Mouse (Mus musculus): ENCODE measurements at regions not wholly inside any gene's neighbourhood (a gene's known extent, or its start where the extent isn't known, plus 50 kb on each side); places are given as distances from the start of the nearest gene placed in this dataset.

DNA sequence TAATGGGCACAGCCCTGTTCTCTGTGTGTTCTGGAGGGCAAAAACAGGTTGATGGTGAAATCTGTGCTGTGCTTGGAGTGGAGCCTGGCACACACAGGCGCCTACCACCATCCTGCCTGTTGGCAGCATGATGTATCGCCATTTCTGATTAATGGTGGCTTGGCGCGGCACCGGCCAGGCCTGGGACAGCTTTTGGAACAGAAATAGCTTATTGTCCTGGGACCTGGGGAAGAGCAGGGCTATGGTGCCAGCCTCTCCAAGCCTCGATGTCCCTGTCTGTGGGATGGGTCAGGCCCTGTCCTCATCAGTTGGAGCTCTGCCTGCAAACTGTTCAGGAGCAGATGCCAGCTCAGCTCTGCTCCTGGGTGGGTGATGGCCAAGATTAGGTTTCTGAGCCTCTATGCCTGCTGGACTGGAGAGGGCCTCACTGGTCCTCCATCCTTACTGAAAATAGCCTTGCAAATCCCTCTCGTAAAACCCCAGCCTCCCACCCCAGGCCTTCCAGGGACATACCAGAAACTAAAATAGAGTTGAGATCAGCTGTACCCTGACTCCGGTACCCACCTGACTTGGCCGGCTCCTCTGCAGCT is 115.4 kb downstream of the Mn1 start:
- no peak for TF ChIP-seq GATA4 (IDR thresholded peaks at IDR 0.05; ENCODE audit: insufficient replicate concordance, low read length)

DNA sequence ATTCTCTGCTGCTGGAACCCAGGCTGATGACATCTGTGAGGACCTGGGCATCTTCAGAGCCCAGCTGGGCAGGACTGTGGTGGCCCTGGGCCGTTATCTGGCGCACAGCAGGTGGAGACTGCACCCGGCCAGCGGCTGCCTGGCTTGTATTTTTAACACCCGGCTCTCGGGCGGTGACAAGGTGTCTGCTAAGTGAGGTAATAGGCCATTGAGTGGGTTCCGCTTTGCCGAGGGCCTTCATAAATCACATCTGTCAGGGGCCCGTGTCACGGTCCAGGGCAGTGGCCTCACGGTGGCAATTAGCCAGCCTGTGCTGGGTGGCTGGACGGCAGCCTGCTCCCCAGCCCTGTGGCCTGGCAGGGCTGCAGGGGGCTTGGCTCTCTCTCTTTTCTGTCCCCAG is 118.8 kb downstream of the Mn1 start:
- no peak for TF ChIP-seq GATA4 (IDR thresholded peaks at IDR 0.05; ENCODE audit: insufficient replicate concordance, low read length)

DNA sequence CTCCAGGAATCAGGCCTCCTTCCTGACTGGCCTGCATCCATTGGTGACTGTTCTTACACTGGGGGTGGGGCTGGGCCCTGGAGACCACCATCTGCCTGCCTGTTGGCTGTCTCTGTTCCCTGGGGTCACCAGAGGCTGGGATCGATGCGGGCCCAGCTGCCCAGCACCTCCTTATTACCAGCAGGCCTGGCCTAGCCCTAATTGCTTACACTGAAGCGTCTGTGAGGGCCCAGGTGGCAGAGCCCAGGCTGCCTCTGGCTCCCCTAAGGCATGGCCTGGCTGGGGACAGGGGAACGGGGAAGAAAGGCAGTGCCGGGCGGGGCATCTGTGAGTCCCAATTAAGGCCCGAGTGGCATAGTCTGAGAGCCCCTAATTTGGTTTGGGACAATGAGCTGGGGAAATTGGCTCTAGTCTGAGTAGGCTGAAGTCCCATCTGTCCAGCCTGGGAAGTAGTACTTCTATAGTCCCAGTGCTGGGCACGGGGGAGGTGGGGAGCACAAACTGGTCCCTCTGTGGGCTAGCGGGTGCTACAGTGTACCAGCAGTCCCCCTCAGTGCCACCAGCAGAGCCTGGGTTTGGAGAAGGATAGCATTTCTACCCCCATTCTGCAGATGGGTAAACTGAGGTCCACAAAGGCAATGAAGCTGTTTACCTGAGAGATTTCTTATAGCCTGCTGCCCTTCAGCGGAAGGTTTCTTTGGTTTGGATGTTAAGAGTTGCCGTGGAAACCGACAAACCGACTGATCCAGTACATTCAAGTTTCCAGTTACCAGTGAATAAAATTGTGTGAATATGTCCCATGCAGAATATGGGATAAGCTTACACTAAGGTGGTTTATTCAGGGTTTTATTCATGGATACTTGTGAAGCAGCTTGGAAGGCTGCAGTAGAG is 121.6 kb downstream of the Mn1 start:
- TF ChIP-seq GATA4 (IDR thresholded peaks at IDR 0.05; ENCODE audit: insufficient replicate concordance, low read length), result no peak

DNA sequence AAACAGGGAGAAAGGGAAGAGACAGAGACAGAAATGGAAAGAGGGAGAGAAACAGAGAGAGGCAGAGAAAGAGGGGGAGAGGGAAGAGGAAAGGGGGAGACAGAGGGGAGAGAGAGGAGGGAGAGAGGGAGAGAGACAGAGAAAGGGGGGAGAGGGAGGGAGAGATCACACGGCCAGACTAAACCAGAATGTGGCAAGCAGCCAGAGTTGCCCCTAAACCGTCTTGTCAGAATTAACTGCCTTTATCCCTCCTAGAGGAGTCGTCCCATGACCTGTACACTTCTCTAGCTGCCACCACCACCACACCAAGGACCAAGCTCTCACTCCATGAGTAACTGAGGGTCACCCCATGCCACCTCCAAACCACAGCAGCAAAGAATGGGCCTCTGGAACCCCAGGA is 123.3 kb downstream of the Mn1 start:
- TF ChIP-seq GATA4 (IDR thresholded peaks at IDR 0.05; ENCODE audit: insufficient replicate concordance, low read length), result no peak

DNA sequence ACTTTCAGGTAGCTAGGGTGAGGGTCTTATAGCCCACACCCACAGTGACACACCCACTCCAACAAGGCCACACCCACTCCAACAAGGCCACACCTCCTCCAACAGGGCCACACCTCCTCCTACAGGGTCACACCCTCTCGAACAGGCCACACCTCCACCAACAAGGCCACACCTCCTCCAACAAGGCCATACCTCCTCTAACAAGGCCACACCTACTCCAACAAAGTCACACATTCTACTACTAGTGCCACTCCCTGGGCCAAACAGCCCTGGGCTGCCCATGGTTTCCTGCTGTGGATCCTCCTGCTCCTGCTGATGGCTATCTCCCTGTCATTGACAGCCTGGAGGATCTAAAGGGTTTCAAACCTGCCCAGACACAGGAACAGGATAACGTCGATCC is 124.9 kb downstream of the Mn1 start:
- no peak for TF ChIP-seq GATA4 (IDR thresholded peaks at IDR 0.05; ENCODE audit: insufficient replicate concordance, low read length)

DNA sequence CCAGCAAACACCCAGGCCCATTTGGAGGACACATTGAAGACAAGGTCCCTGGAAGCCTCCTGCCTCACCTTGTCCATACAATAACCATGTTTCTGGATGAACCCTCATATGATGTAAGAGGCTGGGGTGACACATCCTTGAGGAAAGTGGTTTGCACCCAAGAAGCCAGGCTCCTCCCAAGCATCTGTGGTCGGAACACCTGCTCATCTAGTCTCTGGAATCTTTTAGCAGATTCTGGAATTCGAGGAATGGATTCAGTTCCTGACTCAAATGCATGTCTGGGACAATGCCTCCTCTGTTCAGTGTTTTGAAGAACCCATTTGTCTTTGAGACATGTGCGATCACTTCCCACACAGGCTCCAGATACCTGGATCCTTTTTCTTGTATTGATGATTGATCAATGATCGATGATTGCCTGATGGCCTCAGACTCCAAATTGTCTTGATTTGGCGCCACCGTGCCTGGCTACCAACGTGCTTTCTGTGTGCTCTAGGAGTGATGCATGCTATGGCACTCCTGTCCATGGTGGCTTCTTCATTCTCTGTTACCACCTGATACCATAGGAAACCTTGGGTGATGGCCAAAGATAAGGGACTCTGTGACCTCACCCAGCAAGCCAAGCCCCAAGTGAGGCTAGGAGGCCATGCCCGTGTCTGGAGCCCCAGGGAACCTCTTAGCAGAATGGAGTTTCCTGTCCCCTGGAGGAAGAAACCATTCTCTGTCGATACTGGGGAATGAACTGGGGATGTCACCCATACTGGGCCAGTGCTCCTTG is 126.7 kb downstream of the Mn1 start:
- no peak for TF ChIP-seq GATA4 (IDR thresholded peaks at IDR 0.05; ENCODE audit: insufficient replicate concordance, low read length)

DNA sequence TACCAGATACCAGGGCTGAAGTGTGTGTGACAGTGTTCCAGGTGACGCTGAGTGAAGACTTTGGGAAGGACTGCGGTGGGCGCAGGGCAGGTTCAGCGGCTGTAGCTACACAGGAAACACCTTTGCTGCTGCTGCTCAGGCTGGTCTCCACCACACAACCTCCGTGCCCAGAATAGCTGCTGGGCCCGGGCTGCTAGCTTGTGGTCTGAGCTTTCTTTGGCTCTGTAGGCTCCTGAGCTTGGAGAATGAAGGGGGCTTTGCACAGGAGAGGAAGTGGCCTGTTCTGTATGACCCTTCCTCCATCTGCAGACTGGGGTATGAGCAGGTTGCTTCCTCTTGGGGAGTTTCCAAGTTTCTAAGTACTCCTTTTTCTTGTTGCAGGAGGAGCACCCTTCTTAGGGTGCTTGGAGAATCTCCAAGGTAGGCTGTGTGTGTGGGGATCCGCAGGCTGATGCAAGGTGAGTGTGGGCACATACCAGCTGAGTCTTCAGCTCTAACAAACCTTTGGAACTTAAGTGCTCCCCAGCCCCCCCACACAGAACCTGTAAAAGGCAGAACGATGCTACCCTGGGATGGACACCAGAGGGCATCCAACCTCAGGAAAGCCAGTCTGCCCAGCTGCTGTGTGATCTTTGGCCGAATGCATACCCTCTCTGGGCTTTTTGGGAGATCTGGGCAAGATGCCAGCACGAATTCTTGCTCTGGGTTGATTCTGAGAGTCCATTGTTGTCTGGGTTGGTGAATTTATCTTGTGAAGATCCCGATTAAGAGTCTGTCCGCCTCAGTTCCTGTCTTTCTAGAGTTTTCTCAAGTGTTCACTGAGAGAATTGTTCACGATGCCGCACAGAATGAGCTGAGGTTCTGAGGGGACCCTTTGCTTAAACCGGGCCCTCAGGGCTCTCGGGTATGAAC is 136.6 kb downstream of the Mn1 start:
- TF ChIP-seq GATA4 (IDR thresholded peaks at IDR 0.05; ENCODE audit: insufficient replicate concordance, low read length), result no peak

DNA sequence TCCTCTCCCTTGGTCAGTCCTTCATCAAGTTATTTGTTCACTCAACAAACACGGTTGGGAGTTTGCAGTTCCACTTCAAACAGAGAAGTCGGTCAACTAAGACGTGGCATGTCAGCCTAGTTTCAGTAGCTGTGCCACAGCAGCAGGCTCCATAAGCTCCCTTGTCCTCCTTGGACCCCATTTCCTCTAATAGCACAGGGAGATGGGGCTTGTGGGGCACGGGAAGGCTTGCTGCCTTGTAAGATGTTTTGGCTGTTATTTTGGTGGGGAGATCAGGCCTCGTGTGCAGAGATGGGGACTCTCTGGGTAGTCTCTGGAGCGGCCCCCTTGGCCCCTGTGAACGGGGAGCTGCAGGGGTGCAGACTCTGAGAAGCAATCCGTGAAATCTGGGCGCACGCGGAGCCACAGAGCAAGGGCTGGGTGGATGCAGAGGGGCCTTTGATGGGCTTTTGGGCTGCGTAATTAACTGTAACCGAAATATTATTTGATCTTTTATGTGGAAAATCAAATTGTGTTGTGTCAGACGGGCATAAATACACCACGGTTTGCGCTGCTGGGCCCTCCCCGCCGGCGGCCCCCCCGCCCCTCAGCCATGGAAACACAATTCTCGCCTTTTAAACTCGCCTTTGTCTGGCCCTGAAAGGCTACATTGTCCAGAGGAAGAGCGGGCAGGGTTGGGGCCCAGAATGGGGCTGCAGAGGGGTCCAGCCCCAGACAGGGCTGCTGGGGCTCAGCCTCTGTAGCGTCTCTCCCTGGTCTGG is 137.6 kb downstream of the Mn1 start:
- no peak for TF ChIP-seq GATA4 (IDR thresholded peaks at IDR 0.05; ENCODE audit: insufficient replicate concordance, low read length)

DNA sequence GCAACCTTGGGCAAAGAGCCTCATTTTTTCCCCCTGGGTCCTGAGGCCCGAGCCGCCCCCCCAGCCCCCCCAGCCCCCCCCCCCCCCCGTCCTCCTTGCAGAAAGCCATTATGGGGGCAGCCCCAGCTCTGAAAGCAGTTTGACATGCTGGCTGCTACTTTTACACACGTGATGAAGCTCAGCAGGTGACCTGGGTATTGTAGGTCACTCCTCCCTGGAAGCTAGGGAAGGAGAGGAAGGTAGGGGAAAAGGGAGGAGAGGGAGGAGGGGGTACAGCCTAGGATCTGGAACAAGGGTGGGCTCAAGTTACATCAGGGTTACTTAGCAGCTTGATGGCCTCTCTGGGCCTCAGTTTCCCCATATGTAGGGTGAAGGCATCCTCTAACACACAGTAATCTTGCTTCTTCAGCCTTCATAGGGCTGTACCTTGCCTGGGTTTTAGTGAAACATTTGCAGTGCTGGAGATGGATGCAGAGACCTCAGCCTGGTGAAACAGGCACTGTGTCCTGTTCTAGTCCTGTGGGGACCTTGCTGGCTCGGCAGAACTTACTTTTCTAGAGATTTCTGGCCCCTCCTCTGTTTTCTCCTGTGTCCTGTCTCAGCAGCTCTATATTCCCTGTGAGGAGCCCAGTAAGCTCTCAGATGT is 138.3 kb downstream of the Mn1 start:
- no peak for TF ChIP-seq GATA4 (IDR thresholded peaks at IDR 0.05; ENCODE audit: insufficient replicate concordance, low read length)

DNA sequence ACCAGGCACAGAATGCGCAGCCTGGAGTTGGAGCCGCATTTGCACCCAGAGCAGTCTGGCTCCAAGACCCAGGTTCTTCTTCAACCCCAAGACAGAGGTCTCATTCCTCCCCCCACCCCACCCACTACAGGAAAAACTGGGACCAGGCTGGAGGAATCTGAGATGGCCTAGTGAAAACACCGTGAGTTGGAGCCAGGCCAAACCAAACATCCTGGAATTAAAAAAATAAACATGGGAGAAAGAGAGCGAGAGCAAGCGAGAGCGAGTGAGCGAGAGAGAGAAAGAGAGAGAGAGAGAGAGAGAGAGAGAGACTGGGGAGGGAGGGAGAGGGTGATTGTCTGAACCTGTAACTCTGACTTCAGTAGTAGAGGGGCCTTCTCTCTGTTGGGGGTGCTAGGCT is 138.8 kb downstream of the Mn1 start:
- TF ChIP-seq GATA4 (IDR thresholded peaks at IDR 0.05; ENCODE audit: insufficient replicate concordance, low read length), result no peak

DNA sequence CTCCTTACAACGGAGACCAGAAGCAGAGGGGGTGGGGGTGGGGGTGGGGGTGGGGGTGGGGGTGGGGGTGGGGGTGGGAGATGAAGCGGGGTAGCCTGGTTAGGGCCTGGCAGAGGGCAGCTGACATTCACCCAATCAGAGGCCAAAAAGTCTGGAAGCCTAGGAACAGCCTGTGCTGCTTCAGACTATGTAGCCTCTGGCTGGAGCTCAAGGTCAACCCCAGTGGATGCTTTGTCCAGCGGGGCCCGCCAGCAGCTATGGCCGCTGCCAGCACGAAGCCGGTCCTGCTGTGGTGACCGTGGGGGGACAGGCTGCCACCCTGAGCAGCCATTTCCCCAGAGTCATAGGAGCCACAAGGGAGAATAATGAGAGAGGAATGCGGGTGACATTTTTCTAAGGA is 143.3 kb downstream of the Mn1 start:
- no peak for TF ChIP-seq GATA4 (IDR thresholded peaks at IDR 0.05; ENCODE audit: insufficient replicate concordance, low read length)

DNA sequence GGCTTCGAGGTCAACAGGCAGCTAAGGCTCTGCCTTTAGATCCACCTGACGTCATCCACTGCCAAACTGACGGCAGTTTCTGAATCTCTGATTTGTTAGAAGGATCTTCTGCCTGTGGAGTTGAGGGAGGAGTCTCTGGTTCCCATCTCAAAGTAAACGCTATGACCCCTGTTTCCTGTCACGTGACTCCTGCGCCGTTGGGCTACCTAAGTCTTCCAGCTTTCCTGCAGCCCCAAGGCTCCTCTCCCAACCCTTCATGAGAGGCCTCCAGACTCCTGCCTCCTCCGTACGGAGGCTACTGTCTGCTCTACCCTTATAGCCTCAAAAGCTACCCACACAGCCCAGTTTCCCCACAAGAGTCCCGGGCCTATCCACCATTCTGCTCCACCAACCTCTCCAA is 144.1 kb downstream of the Mn1 start:
- TF ChIP-seq GATA4 (IDR thresholded peaks at IDR 0.05; ENCODE audit: insufficient replicate concordance, low read length), result no peak

DNA sequence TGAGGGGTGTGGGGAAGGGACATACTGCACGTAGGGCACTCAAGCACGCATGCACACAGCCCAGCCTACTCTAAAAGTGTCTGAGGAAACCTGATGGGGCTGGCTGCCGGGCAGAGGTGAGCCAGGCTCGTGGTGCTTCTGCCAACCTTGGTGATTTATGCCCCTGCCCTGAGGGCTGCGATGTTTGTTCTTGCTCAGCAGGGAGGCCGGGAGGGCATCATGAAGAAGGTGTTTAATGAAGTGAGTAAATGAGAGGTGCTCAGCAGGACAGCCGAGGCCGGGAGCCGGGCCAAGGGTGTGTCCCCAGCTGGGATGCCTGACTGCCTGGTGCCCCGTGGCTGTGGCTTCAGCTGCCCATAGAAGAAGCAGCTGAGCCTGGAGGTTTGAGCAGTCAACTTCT is 153.7 kb downstream of the Mn1 start:
- no peak for TF ChIP-seq GATA4 (IDR thresholded peaks at IDR 0.05; ENCODE audit: insufficient replicate concordance, low read length)

Measured in liver, adult (tissue).